16 mouse cellular contexts compared by ENCODE assay signal in genomic region chr12:70835004-70835403, GRCm38 (mm10).
"Had no signal": no experiment of that assay in that cellular context is flagged by ENCODE, and none has a peak within 500 bp of the region (broad histone marks: within the 10 kb centered on the region; RNA-seq: fewer than 3 reads in every experiment).

No protein-coding gene starts in this region.

- H3K27me3 ChIP-seq: kidney, embryonic 15.5 days; limb, embryonic 13.5 days; liver, embryonic 12.5 days; liver, embryonic 15.5 days had no signal

- H3K9ac ChIP-seq: kidney, embryonic 15.5 days; limb, embryonic 13.5 days; liver, embryonic 12.5 days; liver, embryonic 15.5 days; lung, embryonic 14.5 days had no signal

- H3K9me3 ChIP-seq: kidney, embryonic 15.5 days; limb, embryonic 10.5 days; limb, embryonic 13.5 days; liver, embryonic 12.5 days; liver, embryonic 15.5 days had no signal

- H3K36me3 ChIP-seq: kidney, embryonic 15.5 days; liver, embryonic 12.5 days; liver, embryonic 15.5 days had no signal

- H3K4me3 ChIP-seq: kidney, embryonic 15.5 days; limb, embryonic 10.5 days; limb, embryonic 13.5 days; liver, embryonic 12.5 days; liver, embryonic 15.5 days had no signal

- DNase-seq: kidney, adult 11 months; kidney, adult 8-10 months; kidney, postnatal 14 days; kidney, postnatal 4 days; liver; lung, embryonic 14.5 days; lung, postnatal 10 days; lung, postnatal 4 days; midbrain, embryonic 14.5 days; thymus, postnatal 25 days had no signal

- H3K27ac ChIP-seq: kidney, embryonic 15.5 days; limb, embryonic 10.5 days; limb, embryonic 13.5 days; liver, embryonic 12.5 days; liver, embryonic 15.5 days had no signal

- ATAC-seq: liver, embryonic 12.5 days had no signal

- H3K4me2 ChIP-seq: kidney, embryonic 15.5 days; limb, embryonic 13.5 days; liver, embryonic 12.5 days; liver, embryonic 15.5 days; lung, embryonic 14.5 days; midbrain, embryonic 11.5 days had no signal
